Mouse (Mus musculus) G1E (cell line): ENCODE results near the gene Hcn1.

Source experiments
- CTCF ChIP-seq: IDR thresholded peaks from 2 replicates; pipeline ENCODE4 v1.5.1; 2012; ENCODE audit warnings: low read depth, low read length, inconsistent platforms, mixed read lengths
- GATA1 ChIP-seq: IDR thresholded peaks from 2 replicates; pipeline ENCODE4 v1.6.1; 2012; ENCODE audit warnings: borderline replicate concordance, low read length, inconsistent platforms, mixed read lengths
- GATA2 ChIP-seq: IDR thresholded peaks from 2 replicates; pipeline ENCODE4 v1.6.1; 2012; ENCODE audit warnings: low read depth, low read length, inconsistent platforms, borderline replicate concordance
- POLR2AphosphoS5 ChIP-seq: IDR thresholded peaks from 2 replicates; pipeline ENCODE4 v1.6.1; 2012; ENCODE audit warnings: low read depth, low read length, inconsistent platforms; ENCODE audit not compliant: insufficient replicate concordance
- TAL1 ChIP-seq: conservative IDR thresholded peaks from 2 replicates; pipeline ENCODE4 v1.6.1; 2012; ENCODE audit warnings: low read depth, low read length, inconsistent platforms, mixed read lengths

GRCm38 (mm10) chr13:118035598-118035997 lies 433.5 kb downstream of the Hcn1 start:
- TF ChIP-seq CTCF: no peak
- TF ChIP-seq TAL1: no peak
- TF ChIP-seq POLR2AphosphoS5: no peak
- no peak for TF ChIP-seq GATA1
- TF ChIP-seq GATA2: no peak
